Mouse (Mus musculus) skeletal muscle tissue, adult 2 months (tissue): ENCODE results near the gene Col4a3.

ENCODE experiments used
- DNase-seq: peaks from one replicate; pipeline ENCODE4 v3.0.0-alpha.2; 2012; ENCODE audit warnings: low read depth, low spot score

Col4a3 gene

DNA sequence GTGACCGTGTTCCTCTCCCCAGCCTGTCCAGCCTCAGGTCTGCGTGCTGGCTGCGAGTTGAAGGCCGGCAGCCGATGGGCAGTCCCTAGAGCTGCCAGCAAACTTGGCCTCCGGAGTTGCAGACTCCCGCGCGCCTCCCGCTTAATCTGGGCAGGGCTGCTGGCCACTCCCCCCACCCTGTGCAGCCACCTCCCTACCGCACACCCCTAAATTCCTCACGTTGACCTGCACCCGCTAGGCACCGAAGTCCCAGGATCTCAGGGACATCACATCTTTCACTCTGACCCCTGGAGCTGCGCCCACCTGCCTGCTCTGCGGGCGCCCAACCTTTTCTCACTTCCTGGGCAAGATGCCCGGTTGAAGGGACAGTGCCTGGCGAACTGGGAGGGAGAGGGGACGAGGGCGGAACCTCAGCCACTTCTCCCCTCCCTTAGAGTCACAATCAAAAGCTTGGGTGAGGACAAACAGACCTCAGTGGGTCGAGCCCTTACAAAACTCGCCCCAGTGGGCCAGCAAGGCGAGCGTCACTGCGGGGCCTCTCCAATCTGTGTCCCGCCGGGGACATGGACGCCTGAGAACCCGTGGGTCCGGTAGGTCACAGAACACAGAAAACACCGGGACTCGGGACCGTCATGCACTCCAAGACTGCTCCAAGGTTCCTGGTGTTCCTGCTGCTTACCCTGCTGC lies at the start of gene Col4a3, which contains the start of gene Col4a4:
Gene Col4a3 (plus strand): TSS at position 209 of the 687 bp plus-strand sequence.
Gene Col4a4 (minus strand): TSS at position 137 of the 687 bp plus-strand sequence.
- DNase-seq = no peak

DNA sequence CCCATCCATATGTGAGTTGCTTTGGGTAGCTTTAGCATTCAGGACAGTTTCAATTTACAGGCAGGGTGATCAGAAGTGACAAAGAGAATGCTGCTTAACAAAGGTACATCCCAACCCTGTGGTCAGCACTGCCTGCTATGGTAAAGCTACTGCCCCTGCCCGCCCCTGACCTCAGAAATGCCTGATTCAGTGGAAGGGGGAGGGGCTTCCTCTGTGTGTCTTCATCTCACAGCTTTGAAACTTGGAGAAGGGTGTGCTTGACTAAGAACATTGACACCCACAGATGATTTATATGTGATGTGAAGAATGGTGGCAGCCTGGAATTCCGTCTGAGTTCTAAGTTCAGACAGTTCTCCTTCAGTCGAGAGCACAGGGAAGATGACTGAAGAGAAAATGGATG lies 48.9 kb upstream of the Col4a3 start:
- DNase-seq = no peak

DNA sequence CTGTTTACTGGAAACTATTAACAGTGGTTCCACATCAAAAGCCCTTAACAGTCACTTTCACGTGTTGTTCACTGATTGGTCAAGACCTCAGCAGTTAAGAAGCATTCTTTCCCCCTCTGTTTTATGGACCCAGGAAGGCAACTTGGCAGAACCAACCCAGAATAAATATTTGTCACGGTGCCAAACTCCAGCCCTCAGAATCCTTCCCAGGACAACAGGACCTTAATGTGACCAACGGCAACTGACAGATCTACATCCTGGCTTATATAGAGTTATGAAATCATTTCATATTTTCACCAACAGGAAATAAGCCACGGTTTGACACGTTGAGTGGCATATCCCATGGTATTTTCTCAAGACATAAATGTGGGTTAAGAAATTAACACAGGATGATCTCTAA lies 46.7 kb upstream of the Col4a3 start:
- DNase-seq = no peak

DNA sequence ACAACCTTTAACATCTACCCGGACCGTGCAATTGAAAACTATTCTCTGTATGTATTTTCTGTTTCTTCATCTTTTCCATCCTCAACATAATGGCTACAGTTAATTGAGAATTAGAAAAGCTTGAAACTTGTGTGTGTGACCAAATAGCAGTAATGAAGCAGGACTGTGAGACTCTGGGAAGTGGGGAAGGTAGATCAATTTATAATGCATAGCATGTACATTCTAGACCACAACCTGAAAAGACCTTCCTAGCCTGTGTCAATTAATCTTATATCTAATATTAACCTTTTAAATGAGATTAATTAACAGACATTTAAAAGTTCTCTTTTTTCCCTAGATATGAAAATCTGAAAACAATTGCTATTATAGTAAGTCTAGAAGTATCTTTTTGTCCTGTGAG lies 42.8 kb upstream of the Col4a3 start:
- DNase-seq = no peak

DNA sequence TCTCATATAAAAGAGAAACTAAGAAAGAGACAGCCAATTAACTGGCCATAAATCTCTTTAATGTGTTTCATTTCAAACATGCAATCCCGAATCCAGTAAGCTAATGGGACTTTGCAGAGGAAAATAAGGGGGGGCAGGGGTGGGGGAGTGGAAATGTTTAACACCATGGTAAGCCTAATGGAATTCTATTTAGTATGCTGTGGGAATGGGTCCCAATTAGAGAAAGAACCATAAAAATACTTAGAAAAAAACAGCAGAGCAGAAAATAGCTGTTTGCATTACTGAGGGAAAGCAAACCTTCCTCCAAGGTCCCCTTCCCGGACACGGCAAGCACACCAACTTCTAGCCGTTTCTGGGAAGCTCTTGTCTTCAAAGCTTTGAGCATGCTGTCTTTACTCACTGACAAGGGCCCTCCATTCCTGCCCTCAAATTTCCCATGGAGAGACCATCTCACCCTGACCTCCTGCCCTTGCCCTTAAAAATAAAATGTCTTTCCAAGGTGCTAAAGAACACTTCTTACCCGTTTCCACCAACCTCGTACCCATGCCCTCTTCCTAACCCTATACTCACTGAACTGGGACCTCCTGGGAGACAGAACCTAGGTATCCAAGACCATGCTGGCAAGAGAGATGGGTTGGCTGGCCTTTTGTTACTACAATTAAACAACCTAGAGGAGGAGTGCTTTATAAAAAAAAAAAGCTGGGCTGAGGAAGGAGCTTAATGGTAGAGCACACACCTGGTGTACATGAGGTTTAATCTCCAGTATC lies 42.1 kb upstream of the Col4a3 start:
- DNase-seq = no peak

DNA sequence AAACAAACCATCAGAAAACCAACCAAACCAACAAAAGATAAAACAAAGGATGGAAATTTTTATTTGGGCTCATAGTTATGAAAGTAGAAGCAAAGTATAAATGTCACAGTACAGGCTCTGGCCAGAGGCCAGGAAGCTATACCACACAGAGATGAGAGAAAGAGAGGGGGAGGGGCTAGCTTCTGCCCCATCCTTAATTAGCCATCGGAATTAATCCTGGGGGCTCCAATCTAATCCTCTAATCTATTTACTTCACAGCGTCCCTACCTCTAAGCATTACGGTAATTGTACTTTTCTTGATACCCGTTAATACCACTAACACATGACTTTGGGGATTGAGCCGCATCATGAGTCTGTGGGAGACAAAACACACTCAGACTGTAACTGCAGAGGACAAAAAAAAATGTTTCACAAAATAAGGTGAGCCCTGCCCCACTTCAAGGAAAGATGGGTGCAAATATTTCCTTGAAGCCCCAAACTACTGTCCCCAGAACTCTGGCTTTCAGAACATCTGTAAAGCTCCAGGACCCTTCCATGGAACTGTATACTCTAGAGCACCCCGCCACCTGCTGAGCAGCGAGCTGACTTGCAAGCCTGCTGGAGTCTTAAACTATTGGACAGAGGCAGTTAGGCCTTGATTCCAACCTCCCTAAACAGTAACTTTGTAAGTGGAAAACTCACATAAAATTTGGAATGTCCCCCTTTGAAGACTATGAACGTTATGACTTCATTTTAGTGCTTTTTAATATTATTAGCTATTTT lies 41.3 kb upstream of the Col4a3 start:
- DNase-seq = no peak

DNA sequence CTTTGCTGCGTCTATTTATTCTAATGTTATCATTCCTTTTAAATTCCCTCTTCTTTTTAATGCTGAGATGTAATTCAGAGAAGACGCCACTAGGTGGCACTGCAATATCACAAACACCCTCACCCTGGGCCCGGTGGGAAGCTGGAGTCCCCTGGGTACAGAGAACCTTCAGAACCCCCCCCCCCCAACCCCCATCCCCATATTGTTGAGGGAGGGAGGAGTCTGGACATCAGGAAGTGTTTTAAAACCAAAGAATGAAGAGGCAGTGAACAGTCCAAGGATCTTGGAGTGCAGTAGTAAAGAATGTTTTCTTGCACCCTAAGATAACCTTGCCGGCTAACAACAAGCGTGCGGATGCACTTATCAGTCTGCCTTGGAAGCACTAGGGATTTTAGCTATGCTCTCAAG lies 32.3 kb upstream of the Col4a3 start:
- DNase-seq = no peak

DNA sequence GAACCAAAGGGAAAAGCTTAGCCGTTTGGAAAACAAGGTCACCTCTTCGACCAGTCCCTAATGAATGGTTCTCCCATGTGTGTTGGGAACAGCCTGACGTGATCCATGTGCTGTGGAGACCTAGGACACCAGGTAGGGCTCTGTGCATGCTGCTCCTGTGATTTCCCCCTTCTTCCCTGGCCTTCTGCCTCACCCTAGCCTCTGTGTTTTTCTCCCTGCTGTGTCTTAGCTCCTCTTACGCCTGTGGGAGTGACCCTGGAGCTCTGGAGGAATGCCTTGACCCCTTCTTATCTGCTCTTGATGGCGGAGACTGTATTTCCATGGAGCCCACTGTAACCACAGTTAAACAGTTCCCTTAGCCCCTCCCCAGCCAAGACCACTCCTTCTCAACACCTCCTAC lies 31.8 kb upstream of the Col4a3 start:
- no peak for DNase-seq

DNA sequence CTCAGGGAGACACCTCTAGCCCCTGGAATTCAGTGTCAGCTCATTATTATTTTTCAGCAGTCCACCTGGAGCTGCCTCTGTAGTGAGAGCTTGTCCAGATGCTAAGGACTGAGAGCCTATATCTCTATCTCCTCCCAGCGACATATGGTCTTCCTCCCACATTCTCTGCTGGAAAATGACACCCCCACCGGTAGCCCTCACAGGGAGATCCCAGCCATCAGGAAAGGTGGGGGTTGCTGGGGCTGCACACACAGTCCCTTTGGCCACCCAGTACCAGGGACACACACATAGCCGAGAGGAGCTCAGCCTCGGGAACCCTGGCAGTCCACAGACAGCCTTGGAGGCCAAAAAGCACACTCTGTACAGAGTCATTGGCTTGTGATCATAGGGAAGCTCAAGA lies 26.5 kb upstream of the Col4a3 start:
- DNase-seq = no peak

DNA sequence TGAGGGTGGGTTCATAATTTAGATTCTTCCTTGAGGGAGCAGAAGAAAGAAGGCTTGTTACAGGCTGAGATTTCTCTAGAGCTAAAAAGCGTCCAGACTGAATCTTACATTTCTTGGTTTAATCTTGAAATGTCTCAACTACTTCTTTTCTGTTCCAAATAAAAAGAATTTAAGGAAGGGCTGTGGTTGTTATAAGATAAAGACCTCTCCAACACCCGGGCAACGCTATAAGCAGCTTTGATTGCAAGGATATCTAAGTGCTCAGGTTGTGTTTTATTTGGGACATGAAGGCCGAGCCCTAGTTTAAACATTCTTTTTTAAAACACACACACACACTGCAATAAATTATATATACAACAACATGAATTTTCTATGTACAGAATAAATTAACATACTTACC lies 17.3 kb upstream of the Col4a3 start:
- DNase-seq = no peak

DNA sequence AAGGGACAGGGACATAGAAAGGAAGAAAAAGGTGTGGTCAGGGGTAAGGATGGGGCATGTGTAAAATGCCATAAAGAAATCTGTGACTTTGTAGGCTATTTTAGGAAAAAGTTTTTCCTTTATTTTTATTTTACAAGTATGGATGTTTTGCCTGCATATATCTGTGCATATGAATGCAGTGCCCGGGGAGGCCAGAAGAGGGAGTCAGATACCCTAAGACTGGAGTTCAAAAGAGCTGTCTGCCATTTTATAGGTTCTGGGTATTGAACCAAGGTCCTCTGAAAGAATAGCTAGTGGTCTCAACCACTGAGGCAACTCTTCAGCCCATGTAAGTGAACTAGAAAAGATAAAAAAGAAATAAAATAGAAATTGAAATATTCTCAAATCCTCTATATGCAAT lies 15.0 kb upstream of the Col4a3 start:
- no peak for DNase-seq

DNA sequence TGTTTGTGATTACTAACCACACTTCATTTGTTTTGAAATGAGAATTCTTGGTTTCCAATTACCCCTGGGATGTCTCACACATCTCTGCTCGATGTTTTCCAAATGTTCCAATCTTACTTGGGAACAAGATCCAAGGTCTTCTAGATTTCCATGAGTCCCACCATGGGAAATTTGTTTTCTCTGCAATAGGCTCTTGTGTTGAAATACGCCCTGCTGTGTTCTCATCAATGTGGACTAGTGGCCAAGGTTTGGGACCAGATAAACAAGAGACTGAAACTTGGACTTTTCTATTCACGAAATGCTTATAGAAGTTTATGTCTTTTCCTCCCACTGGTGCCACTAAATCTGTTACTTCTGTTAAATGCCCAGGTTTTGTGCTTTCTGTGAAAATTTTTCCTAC lies 11.0 kb upstream of the Col4a3 start:
- DNase-seq = no peak

DNA sequence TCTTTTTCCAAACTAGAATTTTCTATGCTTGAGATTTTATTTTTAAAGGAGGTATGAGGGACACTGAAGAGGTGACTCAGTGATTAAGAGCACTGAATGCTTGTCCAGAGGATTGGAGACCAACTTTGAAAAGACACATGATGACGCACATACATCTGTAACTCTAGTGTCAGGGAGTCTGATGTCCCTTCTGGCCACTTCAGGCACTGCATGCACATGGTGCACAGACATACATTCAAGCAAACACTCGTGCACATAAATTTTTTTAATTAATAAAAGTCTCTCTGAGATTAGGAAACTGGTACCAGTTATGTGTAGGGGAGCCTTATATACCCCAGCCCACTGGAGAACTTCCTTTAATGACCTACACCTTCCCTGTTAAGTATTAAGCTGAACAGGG lies 10.5 kb upstream of the Col4a3 start:
- no peak for DNase-seq

DNA sequence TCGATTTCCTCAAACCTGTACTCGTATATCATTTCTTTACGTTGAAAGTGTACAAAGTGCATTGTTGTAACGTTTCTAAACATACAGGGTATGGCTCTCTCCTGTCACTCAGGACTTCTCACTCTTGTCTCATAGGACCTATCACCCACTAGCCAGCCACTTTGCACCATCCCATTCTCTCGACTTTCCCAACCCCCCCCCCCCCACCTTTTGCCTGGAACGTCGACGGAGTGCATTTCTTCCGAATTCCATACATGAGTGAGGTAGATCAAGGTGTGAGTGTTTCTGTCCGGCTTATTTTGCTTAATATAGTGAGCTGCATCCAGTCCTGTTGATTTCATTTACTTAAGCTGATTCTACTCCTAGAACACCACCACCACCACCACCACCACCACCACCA lies 9.4 kb upstream of the Col4a3 start:
- DNase-seq = no peak

DNA sequence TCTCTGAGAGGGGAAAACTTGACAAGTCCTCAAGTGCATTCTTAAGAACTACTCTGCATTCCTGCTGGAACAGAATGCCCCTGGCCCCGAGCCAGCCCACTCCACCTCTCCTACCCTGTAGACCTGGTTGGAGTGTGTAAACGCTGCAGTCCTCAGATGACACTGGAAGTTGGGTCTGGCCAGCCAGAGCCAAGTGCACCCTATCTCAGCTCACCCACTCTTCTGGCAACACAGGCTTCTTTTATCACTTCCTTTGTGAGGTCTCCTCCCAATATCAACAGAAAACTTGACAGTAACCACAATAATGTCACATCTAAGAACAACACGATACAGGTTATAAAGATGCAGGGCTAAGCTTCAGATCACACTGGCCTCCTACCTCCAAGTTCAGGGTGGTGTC lies 8.8 kb upstream of the Col4a3 start:
- no peak for DNase-seq

DNA sequence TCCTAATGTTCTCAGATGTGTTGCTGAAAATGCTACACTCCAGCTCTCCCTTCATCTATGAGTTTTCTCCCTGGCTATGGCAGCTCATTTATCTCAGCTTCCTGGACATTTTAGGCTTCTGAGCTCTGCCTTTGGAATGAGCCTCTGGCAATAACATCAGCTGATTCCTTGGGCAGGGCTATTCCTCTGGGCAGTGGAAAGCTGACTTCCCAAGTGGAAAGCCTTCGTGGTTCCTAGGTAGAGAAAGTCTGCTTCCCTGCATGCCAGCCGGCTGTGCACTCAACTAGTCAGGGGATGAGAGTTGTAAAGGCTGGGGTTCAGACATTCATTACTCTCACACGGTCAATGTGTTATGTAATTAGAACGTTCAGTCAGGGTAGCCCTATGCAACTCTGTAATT lies 8.4 kb upstream of the Col4a3 start:
- no peak for DNase-seq

DNA sequence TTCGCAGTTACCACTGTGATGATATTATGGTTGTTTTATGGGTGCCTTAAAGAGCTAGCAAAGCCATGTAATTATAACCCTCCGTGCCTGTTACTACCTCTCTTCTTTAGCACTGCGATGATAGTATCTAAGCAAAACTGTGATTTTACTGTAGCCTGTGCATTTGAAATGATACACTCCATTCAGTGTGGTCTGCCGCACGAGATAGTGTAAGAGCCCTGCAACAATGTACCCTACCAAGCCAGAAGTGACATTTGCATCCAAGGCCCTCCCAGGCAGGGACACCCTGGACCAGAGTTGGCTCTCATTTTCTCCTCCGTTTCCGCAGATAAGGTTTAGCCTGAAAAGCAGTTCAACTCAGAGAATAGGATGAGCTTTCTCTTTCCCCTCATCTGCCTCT lies 740 bp upstream of the Col4a3 start:
- no peak for DNase-seq

DNA sequence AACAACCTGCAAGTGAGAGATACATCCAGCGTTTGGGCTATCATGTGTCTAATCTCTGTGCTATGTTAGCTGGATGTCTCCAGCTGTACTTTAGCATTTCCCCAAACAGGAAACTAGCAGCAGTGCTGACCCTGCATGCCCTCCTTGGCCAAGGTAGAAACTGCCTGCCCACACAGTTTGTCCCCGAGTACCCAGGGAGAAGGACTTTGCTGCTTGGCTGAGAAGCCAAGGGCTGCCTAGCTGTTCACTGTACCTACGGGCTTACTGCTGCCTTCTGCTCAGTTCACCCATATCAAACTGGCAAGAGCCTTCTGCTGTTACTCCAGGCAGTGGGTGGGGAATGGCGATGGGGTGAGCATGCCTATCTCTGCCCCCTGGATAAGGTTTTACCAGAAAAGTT lies 3.5 kb downstream of the Col4a3 start:
- DNase-seq = no peak

DNA sequence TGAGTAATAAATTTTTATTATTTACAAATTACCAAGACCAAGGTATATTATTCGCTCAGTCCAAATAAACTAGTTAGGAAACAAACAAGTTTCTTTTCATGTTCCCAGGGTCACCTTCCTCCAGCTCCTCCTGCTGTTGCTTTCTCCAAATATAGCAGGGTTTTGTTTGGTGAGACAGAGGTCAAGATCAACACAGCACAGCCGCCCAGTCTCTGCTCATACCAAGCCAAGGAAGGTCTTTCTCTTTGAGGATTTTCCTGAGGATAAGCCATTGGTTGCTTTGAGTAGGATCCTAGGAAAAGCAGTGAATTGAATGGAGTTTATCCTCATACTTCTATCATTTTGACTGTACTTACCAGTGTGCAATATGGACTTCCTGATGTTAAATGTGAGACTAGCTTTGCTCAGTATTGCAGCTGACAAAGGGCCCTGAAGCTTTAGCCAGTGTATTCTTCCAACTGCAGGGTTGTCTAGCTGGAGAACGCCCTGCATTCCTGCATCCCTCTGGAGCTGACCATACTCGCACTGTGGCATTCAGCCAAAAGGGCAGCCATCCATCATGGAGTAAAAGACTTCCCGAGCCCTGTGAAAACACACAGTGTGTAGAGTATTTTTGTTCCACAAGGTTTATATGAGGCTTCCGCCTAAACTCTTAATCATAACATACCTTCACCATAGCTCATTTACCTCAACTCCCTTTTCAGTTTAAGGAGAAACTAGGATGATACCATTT lies 10.3 kb downstream of the Col4a3 start:
- DNase-seq = no peak

DNA sequence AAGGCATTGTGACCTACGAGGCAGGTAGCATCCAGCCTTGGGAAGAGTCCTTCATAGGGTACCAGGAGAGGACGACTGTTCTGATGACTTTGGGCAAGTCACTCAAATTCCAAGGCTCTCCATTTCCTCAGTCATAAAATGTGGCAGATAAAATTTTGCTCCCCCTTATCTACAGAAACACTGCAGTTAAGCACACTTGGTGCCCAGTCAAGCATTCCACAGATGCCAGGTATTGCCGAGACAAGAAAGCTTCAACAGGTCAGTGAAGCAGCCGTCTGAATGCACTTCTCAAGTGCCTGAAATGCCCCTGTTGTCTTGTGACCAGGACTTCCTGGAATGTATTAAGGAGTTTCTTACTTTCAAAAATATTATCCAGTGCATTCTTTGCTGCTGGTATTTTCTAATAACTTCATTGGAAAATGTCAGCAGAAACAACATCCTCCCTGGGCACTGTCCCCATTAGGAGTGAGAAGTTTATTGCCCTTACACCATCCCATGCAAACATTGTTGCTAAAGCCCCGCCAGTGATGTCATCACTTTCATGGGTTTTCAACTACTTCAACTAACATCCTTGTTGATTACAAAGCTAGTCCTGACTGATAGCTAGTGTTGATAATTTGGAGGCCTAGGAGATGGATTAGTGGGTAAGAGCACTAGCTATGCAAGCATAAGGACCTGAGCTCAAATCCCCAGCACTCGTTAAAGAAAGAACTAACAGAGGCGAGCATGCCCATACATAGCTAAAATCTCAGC lies 16.7 kb downstream of the Col4a3 start:
- no peak for DNase-seq

DNA sequence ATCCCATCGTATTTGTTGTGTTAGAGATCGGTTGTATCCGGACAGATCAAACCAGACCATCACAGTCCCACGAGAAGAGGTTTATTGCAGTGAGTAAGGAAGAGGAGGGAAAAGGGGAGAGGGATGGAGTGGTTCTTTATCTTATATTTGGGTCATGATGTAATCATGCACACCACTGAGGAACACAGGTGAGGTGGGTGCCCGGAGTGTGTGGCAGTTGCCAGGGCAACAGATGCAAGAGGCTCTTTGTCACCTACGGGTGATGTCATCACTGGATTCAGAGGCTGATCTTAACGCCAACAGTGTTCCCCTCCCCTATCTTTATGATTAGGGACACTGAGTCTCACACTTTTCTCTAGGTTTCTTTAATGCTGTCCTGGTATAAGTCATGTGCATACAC lies 18.6 kb downstream of the Col4a3 start:
- no peak for DNase-seq
